Mouse (Mus musculus) urinary bladder, postnatal 10 days (tissue): ENCODE measurements around the gene Cd3e.
"Not testable (repeated sequence)": the region's sequence is repeated elsewhere in the genome, so short reads cannot be mapped to it uniquely, and the experiment has no call there.

Experiments
- DNase-seq: peaks from one replicate; pipeline ENCODE4 v3.0.0; 2022; ENCODE audit warnings: low spot score

Gene Cd3e

DNA sequence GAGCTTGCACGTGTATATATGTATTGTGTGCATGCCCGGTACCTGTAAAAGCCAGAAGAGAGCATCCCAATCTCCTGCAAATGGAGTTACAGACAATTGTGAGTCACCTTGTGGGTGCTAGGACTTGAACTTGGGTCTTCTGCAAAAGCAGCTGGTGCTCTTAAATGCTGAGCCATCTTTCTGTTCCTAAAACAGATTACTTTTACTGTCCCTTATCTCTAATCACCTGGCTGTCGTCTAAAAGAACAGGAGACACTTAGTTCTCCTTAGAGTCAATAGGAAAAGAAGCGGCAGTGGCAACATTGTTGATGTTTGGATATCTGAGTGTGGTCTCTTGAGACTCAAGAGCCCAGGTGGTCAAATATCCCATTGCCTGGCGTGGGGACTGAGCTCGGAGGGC lies 31.6 kb downstream of the Cd3e start:
- DNase-seq, result no peak

DNA sequence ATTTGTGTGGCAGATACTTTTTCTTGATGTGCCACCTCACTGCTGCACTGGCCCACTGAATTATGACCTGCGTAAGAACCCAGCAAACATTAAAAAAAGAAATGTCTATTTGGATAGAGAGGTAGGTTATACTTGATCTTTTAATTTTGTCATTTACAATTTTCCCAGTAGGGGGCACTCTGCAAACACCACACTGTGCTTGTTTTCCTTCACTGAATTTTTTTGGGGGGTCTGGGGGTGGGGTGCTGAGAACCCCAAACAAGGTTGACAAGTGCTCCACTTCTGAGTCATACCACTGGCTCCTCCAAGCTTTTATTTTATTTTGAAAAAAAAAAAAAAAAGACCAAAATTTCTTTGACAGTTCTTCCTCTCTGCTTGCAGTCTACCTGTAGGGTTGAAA lies 40.0 kb downstream of the Cd3e start:
- DNase-seq, result no peak

DNA sequence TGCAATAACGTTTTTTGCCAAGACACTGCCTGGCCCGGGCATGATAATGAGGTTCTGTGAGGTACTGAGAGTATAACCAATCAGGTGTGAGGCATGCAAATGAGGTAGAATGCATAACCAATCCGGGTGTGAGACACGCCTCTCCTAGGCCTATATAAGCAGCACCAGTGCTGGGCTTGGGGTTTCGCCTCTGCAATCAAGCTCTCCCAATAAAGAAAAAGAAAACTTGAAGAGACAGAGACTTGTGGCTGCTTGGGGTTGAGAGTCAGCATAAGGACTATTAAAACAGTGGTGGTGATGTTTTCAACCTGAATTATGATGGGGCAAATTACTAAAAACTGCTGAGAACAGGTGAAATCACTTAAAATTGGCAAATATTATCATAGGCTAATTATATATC lies 41.7 kb downstream of the Cd3e start:
- DNase-seq, result not testable (repeated sequence)

DNA sequence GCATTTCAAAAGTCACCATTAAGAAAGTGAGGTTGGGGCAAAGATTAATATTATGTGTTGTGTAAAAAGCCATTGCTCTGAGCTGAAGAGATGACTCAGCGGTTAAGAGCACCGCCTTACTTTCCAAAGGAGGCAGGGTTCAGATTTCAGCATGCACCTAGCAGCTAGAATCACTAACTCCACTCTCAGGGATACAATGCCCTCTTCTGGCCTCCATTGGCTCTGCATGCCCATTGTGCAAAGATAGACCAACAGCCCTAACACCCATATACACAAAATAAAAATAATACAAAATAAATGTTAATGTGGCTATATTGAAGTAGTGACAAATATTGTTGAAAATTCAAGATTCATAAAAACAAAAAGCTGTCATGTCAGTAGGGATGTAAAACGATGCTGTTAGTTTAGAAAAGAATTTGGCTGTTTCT lies 42.6 kb downstream of the Cd3e start:
- DNase-seq, result peak; percentile 31

DNA sequence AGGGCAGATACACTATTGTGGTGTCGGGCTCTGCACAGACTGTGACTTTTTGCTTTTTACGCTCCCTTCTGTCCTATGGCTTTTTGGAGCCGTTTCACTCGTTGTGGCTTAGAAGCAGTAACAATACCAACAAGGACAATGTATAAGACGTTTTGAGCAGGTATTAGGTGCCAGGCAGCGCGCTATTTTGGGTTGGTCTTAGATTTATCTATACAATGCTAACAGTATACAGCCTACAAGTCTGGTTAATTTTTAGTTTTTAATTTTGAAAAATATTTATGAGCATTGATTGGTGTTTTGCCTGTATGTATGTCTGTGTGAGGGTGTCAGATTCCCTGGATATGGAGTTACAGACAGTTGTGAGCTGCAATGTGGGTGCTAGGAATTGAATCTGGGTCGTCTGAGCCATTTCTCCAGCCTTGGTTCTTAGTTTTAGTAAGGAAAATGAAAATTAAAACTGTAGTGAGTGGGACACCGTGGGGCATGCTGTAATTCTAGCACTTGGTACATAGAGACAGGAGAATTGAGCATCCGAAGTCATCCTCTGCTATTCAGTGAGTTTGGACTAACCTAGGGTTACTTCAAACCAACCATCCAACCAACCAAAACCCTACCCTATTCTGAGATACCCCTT lies 43.5 kb downstream of the Cd3e start:
- DNase-seq, result no peak

DNA sequence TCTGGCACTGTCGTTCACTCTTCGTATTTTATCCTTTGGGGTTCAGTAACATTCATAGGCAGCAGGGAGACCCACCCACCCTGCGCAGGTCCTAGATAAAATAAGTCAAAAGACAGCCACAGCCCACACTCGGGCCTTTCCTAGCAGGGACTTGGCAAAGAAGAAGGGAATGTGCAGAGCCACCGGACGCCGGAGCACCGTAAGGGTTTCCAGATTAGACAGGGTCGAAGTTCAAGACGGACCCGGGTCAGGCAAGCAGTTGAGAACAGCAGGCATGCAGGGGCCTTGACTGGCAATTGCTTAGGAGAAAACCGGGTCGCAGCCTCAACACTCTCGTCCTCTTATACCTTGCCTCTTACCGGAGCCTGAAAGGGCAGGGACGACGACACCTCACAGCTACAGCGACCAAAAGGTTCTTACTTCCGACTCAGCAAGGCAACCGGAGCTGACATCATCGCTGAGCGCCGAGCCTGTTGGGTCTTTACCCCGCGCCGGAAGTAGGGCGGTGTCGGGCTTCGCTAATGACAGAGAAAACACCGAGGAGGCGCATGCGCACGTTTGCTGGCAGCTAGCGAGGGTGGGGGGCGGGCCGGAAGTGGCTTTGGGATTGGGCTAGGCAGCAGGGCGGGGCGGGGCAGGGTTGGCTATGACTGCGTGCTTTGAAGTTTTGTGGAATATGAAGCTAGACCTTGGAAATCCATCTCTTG lies 44.1 kb downstream of the Cd3e start, which contains the start of gene Ube4a:
Gene Ube4a, minus strand, starts transcription at position 475 of the 707 bp plus-strand sequence.
- peak; percentile 99 for DNase-seq

DNA sequence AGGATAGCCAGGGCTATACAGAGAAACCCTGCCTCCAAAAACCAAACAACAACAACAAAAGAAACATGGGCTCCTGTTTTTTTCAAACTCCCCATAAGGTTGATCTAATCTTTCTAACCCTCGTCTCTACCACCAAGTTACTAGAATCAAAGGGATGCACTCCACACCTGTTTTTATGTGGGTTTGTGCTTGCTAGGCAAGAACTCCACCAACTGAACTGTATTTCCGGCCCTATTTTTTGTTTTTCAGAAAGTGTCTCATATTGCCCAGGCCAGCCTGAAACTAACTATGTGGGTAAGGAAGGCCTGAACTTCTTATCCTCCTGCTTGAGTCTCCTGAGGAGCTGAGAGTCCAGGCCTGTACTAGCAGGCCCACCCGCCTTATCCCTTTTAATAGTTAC lies 55.0 kb downstream of the Cd3e start:
- no peak for DNase-seq
